Mouse (Mus musculus) retina, postnatal 7 days (tissue): Measurements from ENCODE around the gene Emg1.
"Not testable (repeated sequence)": the region's sequence is repeated elsewhere in the genome, so short reads cannot be mapped to it uniquely, and the experiment has no call there.

Source experiments
- DNase-seq: peaks from one replicate; pipeline ENCODE4 v3.0.0-alpha.2; 2012; ENCODE audit warnings: low read depth, low spot score

The Emg1 gene

DNA sequence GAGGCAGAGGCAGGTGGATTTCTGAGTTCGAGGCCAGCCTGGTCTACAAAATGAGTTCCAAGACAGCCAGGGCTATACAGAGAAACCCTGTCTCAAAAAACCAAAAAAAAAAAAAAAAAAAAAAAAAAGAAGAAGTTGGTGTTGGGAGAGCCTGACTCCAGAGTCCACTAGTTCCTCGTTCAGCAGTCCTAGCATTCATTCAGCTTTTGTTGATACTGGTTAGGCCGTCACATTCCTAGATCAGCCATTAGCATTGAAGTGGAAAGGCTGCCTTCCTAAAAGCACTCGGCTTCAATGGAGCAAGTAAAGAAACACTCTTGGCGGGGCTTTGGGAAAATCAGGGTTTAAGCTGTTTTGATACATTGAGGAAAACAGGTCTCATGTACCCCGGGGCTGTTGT is 29.7 kb downstream of the Emg1 start:
- not testable (repeated sequence) for DNase-seq

DNA sequence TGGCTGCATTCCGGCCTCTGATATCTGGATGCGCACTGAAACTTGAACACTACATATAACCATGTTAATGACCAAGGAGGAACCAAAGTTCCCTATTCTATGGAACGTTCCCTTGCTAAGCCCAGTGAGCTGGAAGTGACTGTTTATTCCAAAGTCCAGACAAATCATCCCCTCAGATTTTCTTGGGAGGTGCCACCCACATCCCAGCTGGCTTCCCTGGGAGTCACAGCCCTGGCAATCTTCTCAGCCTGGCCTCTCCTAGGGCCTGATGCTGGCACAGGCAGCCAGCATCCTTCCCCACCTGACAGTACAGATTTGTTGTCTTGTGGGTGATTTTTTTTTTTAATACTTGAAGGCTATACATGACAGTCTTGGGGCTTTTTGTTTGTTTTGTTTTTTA is 32.5 kb downstream of the Emg1 start:
- DNase-seq, result no peak

DNA sequence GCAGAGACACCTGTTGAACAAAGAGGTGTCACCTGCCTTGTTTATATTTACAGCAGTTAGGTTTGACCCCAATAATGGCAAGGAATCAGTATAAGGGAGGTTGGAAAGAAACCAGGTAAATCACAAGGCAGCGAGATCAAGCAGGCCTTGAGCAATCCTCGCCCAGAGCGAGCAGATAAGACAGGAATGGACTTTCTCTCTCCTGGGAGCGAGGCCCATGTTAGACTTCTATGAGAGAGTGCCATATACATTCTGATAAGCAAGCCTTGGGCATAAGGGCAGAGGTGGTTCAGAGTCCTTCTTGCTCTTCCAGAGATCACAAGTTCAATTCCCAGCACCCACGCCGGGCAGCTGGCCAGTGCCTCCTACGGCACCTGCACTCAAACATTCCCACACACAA is 33.2 kb downstream of the Emg1 start:
- DNase-seq, result no peak

DNA sequence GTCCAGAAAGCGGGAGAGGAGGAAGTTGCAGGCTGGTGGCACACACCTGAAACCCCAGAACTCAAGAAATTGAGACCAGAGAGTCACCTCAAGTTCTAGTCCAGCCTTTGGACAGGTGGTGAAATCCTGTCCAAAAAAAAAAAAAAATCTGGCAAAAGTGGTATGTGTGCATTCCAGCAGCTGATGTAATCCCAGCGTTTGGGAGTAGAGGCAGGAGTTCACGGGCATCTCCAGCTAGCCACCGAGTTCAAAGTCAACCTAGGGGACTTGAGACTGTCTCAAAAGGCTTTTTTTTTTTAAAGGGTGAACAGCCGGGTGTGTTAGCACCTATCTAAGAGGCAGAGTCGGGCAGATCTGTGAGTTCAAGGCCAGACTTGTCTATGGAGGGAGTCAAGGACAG is 35.8 kb downstream of the Emg1 start:
- DNase-seq, result no peak

DNA sequence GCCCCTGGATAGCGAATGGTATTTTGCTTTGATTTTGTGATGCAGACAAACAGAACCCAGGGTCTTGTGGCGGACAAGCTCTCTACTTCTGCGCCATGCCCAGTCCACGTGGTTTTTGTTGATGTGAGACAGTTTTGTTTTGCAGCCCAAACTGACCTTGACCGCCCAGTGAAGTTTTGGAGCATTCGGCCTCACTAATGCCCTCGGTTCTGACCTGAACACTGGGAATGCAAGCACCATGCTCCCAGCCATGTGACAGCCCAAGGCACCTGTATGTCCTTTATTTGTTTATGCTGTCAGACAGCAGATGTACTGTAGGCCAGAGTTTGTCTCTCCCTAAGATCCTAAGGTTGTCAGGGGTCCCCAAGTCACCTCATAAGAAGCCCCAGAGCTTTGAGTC is 37.4 kb downstream of the Emg1 start:
- no peak for DNase-seq

DNA sequence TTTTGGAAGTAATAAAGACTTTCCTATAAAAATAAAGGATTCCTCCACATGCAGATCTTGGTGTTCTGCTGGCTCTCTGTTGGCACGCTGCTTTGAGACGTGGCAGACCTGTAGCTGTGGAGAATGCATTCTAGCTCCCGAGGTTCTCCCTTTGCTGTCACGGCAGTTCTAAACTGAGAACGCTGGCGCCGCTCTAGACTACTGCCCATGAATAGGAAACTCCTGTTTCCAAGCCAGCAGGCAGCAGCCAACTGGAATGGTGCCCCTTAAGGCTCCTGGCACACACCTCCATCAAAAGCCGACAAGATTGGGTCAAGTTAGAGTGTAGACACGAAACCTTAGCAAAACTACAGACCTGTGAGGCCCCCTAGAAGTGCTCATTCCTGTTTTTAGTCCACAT is 38.4 kb downstream of the Emg1 start:
- DNase-seq, result no peak

DNA sequence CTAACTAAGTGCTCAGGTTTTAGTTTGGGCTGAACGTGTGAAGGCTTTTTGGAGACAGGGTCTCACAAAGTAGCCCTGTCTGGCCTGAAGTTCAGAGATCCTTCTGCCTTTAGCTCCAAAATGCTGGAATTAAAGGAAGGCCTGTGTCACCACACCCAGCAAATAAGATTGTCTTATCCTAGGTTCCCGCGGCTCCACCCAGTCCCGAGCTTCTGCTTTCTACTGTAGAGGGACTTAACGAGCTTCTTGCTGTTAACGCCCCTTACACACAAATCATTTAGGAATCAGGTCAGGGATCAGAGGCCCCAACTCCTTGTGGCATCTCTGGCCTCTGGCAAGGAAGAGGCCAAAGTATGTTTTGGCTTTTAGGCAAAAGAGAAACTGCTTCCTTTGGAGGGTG is 39.9 kb downstream of the Emg1 start:
- DNase-seq, result no peak

DNA sequence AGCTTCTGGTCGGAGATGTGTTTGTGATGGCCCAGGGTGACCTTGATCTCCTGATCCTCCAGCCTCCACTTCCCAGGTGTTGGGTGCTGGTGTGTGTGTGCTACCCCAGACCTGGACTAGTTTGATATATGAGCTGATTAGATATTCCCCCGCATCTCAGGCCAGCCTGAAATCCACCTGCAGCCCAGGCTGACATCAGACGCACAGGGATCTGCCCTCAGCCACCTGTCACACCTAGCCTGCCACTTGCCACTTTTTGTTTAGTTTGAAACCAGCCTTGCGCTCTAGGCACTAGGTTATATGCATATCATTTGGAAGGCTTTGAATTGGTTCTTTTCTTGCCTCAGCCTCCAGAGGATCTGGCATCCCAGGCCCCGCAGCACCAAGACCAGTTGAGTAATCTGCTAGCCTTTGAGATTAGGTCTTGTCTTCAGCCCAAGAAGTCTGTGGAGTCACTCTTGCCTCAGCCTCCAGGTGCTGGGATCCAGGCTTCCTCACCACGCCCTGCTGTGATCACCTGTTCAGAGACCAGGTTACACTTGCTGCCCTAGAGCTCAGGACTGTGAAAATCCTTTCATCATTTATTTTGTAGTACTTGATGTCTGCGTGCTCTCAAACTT is 41.6 kb downstream of the Emg1 start:
- no peak for DNase-seq

DNA sequence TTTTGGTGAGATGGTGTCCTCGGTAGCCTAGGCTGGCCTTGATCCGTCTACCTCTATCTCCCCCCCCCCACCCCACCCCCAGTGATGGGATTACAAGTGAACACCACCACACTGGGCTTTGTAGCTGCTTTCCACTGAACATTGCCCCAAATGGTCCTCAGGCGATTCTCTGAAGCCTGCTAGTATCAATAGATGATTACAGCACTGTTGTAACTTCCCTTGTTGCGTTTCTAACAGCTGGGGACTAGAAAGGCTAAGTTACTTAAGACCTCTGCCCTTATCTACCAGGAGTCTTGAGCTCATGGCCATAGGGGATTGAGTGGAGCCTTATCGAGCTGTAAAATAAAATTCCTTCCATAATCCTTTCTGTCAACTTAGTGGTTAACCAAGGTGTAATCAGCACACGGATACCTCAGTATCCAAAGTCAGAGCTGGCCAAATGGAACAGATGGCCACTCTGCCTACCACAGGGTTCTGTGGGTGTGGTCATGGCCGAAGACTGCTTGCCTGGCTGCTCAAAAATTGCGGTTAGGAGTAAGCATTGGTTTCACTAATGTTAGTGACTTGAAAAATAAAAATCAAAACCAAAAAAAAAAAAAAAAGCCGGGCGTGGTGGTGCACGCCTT is 42.6 kb downstream of the Emg1 start:
- no peak for DNase-seq

DNA sequence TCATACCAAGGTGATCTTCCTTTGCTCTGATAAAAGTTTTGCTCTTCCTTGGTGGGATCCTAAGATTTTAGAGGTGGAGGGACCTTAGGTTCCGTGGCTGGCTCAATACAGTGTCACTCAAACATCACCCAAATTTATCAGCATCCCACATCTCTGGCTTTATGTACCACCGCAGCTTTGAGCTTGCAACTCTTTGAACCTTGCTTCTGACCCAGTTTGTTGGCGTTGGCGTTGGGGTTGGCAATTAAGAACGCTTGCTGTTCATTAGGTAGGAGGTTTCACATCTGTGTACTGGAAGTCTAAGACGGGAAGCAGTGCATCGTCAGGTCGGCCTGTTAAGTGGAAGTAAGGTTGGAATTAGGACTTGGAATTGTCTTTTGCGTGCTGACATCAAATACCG is 47.0 kb downstream of the Emg1 start:
- DNase-seq, result no peak

DNA sequence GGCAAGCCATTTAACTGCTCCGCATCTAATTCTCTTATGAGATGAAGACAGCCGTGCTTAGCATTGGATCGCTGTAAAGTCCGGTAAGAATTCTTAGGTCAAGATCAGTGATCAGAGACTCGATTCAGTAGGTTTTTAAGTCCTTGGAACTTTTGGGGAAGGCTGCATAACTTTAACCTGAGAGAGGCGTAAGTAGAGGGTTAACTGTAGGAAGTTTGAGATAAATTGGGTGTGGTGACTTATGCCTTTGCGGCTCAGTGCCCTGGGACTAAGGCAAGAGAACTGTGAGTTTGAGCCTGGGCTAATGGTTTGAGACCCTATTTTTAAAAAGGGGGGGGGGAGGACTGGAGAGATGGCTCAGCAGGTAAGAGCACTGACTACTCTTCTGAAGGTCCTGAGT is 47.7 kb downstream of the Emg1 start:
- no peak for DNase-seq

DNA sequence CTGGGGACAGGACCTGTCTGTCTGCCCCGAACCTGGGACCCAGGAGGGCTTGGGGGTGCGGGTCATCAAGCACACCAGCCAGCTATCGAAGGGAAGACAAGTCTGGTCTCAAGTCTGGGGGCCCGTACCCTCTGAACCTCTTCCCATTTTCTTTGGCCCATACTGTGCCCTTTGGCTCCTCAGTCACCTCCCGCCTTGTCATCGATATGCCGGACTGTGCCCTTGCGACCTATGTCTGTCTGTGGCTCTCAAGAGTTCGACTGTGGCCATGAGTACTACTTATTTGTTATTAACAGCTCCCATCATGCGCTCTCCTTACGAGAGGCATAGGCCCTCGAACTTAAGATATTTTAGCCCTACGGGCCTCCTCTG is 48.6 kb downstream of the Emg1 start:
- DNase-seq, result no peak

DNA sequence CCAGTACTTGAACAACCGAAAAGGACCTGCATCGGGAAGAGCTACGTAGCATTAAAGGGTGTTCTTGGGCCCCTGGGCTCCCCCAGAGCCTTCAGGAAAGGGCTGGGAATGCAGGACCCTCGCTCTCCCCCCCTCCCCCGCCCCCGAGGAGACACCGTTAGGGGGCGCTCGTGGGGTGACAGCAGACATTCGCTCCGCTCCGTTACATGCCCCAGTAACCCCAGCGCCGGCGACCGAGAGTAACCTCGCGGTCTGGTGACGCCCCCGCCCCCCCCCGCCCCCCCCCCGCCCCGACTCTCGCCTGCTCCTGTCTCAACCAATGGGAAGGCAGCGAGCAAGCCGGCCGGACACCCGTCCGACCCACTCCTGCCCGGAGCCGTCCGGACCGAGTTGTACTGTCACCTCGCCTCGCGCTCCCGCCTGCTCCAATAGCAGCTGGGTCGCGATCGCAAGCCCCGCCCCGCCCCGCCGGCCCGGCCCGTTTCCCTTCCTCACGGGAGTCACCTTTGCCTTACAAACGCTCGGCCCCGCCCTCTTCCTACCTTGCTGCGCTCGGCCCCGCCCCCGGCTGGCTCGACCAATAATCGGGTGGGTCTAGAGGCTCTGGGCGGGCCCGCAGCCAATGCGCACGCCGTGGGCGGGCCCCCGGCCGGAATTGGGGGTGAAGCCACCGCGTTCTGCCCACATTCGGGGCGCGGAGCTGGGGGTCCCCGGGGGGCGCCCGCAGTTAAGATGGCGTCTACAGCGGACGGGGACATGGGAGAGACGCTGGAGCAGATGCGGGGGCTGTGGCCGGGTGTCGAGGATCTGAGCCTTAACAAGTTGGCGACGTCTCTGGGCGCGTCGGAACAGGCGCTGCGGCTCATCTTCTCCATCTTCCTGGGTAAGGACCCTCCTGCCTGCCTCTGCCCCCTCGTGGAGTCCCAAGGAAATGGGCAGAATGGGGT is 49.2 kb downstream of the Emg1 start, which contains the start of gene Lpcat3:
Gene Lpcat3 (plus strand): TSS at position 551 of the 947 bp plus-strand sequence.
- peak; percentile 96 for DNase-seq

DNA sequence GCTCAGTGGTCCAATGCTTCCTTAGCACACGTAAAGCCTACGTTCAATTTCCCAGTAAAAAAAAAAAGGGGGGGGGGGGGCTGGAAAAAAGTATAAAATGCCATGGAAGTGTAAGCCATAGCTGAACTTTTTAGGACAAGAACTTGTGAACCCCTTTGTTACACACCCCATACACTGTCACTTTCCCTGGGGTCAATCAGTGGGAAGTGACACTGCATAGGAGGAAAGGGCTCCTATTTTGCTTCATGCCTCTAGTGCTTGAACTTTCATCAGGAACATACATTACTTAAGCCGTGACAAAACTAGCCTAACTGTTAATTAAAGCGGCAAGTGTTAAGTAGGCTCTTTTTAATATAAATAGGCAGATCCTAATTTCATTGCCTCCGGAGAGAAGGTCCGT is 50.0 kb downstream of the Emg1 start:
- no peak for DNase-seq

DNA sequence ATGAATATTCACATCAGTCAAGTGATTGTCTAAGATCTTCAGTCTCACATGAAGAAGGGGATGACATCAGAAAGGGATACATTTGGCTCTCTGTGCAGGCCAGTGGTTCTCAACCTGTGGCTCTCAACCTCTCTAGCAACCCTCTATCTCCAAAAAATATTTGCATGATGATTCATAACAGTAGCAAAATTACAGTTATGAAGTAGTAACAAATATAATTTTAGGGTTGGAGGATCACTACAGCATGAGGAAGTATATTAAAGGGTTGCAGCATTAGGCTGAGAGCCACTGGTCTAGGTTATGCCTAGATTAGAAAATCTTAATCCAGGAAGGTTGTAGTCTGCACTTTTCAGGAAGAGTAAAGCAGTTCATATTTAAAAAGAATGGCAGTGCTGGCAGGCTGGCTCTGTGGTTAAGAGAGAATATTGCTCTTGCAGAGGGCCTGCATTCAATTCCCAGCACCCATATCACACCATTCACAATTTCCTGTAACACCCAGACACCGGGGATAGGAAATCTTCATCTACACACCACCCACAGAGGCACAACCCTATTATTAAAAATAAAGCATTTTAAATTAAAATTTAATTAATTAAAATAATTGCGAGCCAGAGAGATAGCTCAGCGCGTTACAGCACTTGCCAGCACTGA is 50.7 kb downstream of the Emg1 start:
- DNase-seq, result no peak

DNA sequence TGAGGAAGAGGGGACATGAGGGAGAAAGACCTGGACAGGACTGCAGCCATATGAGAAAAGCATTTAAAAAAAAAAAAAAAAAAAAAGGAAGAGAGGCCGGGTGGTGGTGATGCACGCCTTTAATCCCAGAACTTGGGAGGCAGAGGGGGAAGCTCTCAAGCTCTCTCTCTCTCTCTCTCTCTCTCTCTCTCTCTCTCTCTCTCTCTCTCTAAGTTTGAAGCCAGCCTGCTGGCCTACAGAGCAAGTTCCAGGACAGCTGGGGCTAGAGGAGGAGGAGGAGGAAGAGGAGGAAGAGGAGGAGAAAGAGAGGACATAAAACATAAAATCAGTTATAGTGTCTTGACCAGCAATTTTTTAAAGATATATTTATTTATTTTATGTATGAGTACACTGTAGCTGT is 53.9 kb downstream of the Emg1 start:
- DNase-seq, result no peak

DNA sequence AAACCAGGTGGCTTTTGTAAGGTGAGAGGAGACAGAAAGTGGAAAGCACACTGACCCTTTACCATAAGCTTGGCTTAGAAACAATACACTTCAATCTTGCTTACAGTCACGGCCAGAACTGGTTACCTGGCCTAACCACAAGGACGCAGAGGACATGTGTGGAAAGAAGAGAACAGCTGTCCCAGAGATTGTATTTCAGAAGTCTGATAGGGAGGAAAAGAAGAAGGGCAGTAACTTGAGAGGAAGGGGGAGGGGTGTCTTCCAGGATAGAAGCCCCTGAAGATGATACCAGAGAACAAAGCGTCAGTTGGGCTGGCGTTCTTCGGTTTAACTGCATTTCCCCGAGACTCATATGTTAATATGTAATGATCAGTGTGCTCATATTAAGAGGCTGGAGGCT is 56.1 kb downstream of the Emg1 start:
- DNase-seq, result no peak
